ENCODE assay signal across 9 mouse cellular contexts in the genomic region with DNA sequence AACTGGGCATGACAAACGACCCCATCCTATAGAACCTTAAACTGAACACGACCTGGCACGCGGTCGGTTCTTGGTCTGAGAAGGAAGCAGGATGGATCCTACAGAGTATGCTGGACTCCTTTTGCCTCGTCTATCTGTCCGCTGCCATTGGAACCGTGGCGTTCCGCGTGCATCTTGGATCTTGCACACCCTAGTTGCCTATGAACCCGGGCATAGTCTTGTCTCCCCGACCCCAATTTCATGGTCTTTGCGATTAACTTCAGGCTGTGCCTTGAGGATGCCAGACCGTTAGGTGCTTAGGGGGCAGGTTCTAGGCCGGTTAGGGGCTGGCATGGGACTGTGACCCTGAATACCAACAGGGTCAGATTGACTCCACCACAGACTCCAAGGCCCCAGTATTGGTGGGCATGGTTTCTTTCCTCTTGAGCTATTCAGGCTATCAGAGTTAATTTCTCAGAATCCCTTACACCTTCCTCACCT. TPM values are rescaled to one million over a fixed set of nuclear protein-coding genes. Genes with fewer than 3 reads are reported as not detected.
DNase-seq lines count a peak whose midpoint lies in the region; ATAC-seq and TF ChIP-seq lines count a peak whose summit lies in the region.
"Had no signal": no experiment of that assay in that cellular context is flagged by ENCODE, and none has a peak within 500 bp of the region (broad histone marks: within the 10 kb centered on the region; RNA-seq: fewer than 3 reads in every experiment).

No protein-coding gene starts in this region.

- no peaks in the 10 kb centered on the region for H3K36me3 ChIP-seq in embryonic facial prominence, embryonic 15.5 days
- H3K36me3 ChIP-seq in intestine, embryonic 14.5 days (ENCODE audit: control insufficient read depth, insufficient read depth, low read length): 0 out of 2 replicates have a peak, but pooled peaks cover 6% of the 10 kb centered on the region
- peaks cover 6% of the 10 kb centered on the region; the same call in 1 of the 2 replicates for H3K36me3 ChIP-seq in neural tube, embryonic 12.5 days

- H3K4me2 ChIP-seq in embryonic facial prominence, embryonic 15.5 days (replicated peaks): peak overlapping the region; percentile 78
- H3K4me2 ChIP-seq in intestine, embryonic 14.5 days (ENCODE audit: low read length): peak overlapping the region; percentile 91
- H3K4me2 ChIP-seq in neural tube, embryonic 12.5 days (replicated peaks): peak overlapping the region; percentile 98

- H3K27me3 ChIP-seq in embryonic facial prominence, embryonic 15.5 days: no peaks in the 10 kb centered on the region
- no peaks in the 10 kb centered on the region for H3K27me3 ChIP-seq in intestine, embryonic 14.5 days (replicated peaks; ENCODE audit: control insufficient read depth, insufficient read depth, low read length)
- H3K27me3 ChIP-seq in neural tube, embryonic 12.5 days (replicated peaks): no peaks in the 10 kb centered on the region

- DNase-seq in left cerebral cortex, adult 2 months (ENCODE audit: extremely low spot score in 1 of 2, low spot score in 2 of 2): no peak
- no peak for DNase-seq in left cerebral cortex, postnatal 10 days (ENCODE audit: extremely low spot score in 1 of 2, low spot score in 2 of 2)
- no peak for DNase-seq in intestine, embryonic 14.5 days (ENCODE audit: low spot score)
- no peak for DNase-seq in c-Kit-positive CD71-positive TER-119-positive erythroid progenitor cells, embryonic 14.5 days (ENCODE audit: low spot score)
- DNase-seq in right cerebral cortex, postnatal 36 days (ENCODE audit: low spot score in 2 of 2): no peak
- no peak for DNase-seq in left cerebral cortex, adult 18-20 months (ENCODE audit: low spot score in 2 of 2)

- peak overlapping the region; percentile 72 for H3K4me3 ChIP-seq in left cerebral cortex, adult 2 months
- peak overlapping the region; percentile 88 for H3K4me3 ChIP-seq in embryonic facial prominence, embryonic 15.5 days (replicated peaks)
- H3K4me3 ChIP-seq in intestine, embryonic 14.5 days (ENCODE audit: low read depth, low read length): peak overlapping the region; percentile 53
- peak overlapping the region; percentile 100 for H3K4me3 ChIP-seq in neural tube, embryonic 12.5 days

- ATAC-seq in embryonic facial prominence, embryonic 15.5 days (ENCODE audit: insufficient number of reproducible peaks, low FRiP score, low TSS enrichment, low read depth): no peak
- no peak for ATAC-seq in intestine, embryonic 14.5 days (replicated peaks; ENCODE audit: low FRiP score, low TSS enrichment, low read depth)
- 0 out of 2 replicates have a peak, but pooled peaks have one; percentile 10 for ATAC-seq in neural tube, embryonic 12.5 days (ENCODE audit: low FRiP score, low read depth)

- no peak for TF ChIP-seq CTCF in left cerebral cortex, adult 2 months (IDR thresholded peaks at IDR 0.05)

- peak overlapping the region; percentile 95 for H3K9ac ChIP-seq in embryonic facial prominence, embryonic 15.5 days
- peak overlapping the region; percentile 94 for H3K9ac ChIP-seq in intestine, embryonic 14.5 days (ENCODE audit: low read length)
- peak overlapping the region; percentile 99 for H3K9ac ChIP-seq in neural tube, embryonic 12.5 days

- no peaks in the 10 kb centered on the region for H3K9me3 ChIP-seq in embryonic facial prominence, embryonic 15.5 days (replicated peaks)
- H3K9me3 ChIP-seq in intestine, embryonic 14.5 days (ENCODE audit: control insufficient read depth, low read length): no peaks in the 10 kb centered on the region
- no peaks in the 10 kb centered on the region for H3K9me3 ChIP-seq in neural tube, embryonic 12.5 days

- WGBS in embryonic facial prominence, embryonic 15.5 days: 4% methylated on average over 16 of the region's 16 CpGs
- WGBS in intestine, embryonic 14.5 days: 13% methylated on average over 16 of the region's 16 CpGs
- 10% methylated on average over 16 of the region's 16 CpGs for WGBS in neural tube, embryonic 12.5 days

- H3K4me1 ChIP-seq in embryonic facial prominence, embryonic 15.5 days: peaks cover 35% of the 10 kb centered on the region
- H3K4me1 ChIP-seq in intestine, embryonic 14.5 days (replicated peaks; ENCODE audit: control insufficient read depth, insufficient read depth, low read length): peaks cover 33% of the 10 kb centered on the region
- peaks cover 45% of the 10 kb centered on the region for H3K4me1 ChIP-seq in neural tube, embryonic 12.5 days

- intact Hi-C loops in left cerebral cortex, adult 2 months (cut with DNase I): loop anchor here (1.0 to 5.0 kb wide), 2 partner anchors 37 to 87 kb away; partner anchors contain the start of gene Ndrg3
- intact Hi-C loops in left cerebral cortex, postnatal 10 days (cut with DNase I): loop anchor here (5.0 kb wide), 1 partner anchor 37 kb away; no protein-coding TSS in a partner anchor

- H3K27ac ChIP-seq in left cerebral cortex, adult 2 months: peak overlapping the region; percentile 83
- peak overlapping the region; percentile 96 for H3K27ac ChIP-seq in embryonic facial prominence, embryonic 15.5 days (replicated peaks)
- H3K27ac ChIP-seq in intestine, embryonic 14.5 days (ENCODE audit: low read depth): peak overlapping the region; percentile 95
- H3K27ac ChIP-seq in neural tube, embryonic 12.5 days: peak overlapping the region; percentile 98

RNA-seq across cellular contexts. Expression of gene Soga1, which starts 0.7 kb away (rescaled TPM):
- 10 to 100 TPM; 20.2 to 25.1 TPM for total RNA-seq in left cerebral cortex, adult 2 months (2021)
- total RNA-seq in left cerebral cortex, postnatal 10 days (2021): 10 to 100 TPM; 61.2 to 61.4 TPM
- 3.5 and 4.4 TPM in 2 replicates for polyA plus RNA-seq in embryonic facial prominence, embryonic 15.5 days (2015; fragmentation: Nextera tagmentation; extraction: Ambion mirVana)
- polyA plus RNA-seq in intestine, embryonic 14.5 days (2014; fragmentation: Nextera tagmentation; extraction: Ambion mirVana): 4.7 and 6.1 TPM in 2 replicates
- polyA plus RNA-seq in neural tube, embryonic 12.5 days (2016; fragmentation: Nextera tagmentation; extraction: Ambion mirVana): 6.1 TPM in 2 replicates
- 10 to 100 TPM; 17.1 to 17.7 TPM for total RNA-seq in left cerebral cortex, adult 18-20 months (2021)

RNA-seq across cellular contexts. Expression of gene Tldc2, which starts 7.1 kb away (rescaled TPM):
- not detected for total RNA-seq in left cerebral cortex, adult 2 months (2021)
- total RNA-seq in left cerebral cortex, postnatal 10 days (2021): not detected
- polyA plus RNA-seq in embryonic facial prominence, embryonic 15.5 days (2015; fragmentation: Nextera tagmentation; extraction: Ambion mirVana): not detected in 2 replicates
- not detected in 2 replicates for polyA plus RNA-seq in intestine, embryonic 14.5 days (2014; fragmentation: Nextera tagmentation; extraction: Ambion mirVana)
- not detected in 2 replicates for polyA plus RNA-seq in neural tube, embryonic 12.5 days (2016; fragmentation: Nextera tagmentation; extraction: Ambion mirVana)
- not detected for total RNA-seq in left cerebral cortex, adult 18-20 months (2021)
- total RNA-seq: gastrocnemius, postnatal 36 days had no signal

RNA-seq across cellular contexts. Expression of gene Samhd1, which starts 55.3 kb away (rescaled TPM):
- 10 to 100 TPM; 12.7 to 12.9 TPM for total RNA-seq in left cerebral cortex, adult 2 months (2021)
- 10 to 100 TPM; 16.7 to 17.4 TPM for total RNA-seq in left cerebral cortex, postnatal 10 days (2021)
- 22.7 and 24.0 TPM in 2 replicates for polyA plus RNA-seq in embryonic facial prominence, embryonic 15.5 days (2015; fragmentation: Nextera tagmentation; extraction: Ambion mirVana)
- polyA plus RNA-seq in intestine, embryonic 14.5 days (2014; fragmentation: Nextera tagmentation; extraction: Ambion mirVana): 28.1 and 28.7 TPM in 2 replicates
- polyA plus RNA-seq in neural tube, embryonic 12.5 days (2016; fragmentation: Nextera tagmentation; extraction: Ambion mirVana): 15.9 and 17.5 TPM in 2 replicates
- 10 to 100 TPM; 12.7 to 13.9 TPM for total RNA-seq in left cerebral cortex, adult 18-20 months (2021)
